In genomic region chr15:77257437-77258229, GRCm38 (mm10) we compare ENCODE assay signal across 8 mouse cellular contexts. TPM values are rescaled to one million over a fixed set of nuclear protein-coding genes. Genes with fewer than 3 reads are reported as not detected.
DNase-seq lines count a peak whose midpoint lies in the region; ATAC-seq and TF ChIP-seq lines count a peak whose summit lies in the region.

No protein-coding gene starts in this region.

- DNase-seq in urinary bladder, postnatal 14 days (ENCODE audit: low spot score) = peak; percentile 64
- DNase-seq in urinary bladder, postnatal 10 days (ENCODE audit: low spot score) = no peak
- peak; percentile 80 to 86 for DNase-seq in cerebellum, postnatal 25 days
- peak; percentile 79 for DNase-seq in gastrocnemius, adult 2 months
- DNase-seq in left cerebral cortex, adult 8-10 months (ENCODE audit: low spot score in 2 of 2) = peak; percentile 53 to 72
- peak; percentile 35 for DNase-seq in midbrain, embryonic 14.5 days
- DNase-seq in thymus, postnatal 36 days = peak; percentile 9 to 13

- intact Hi-C loops in gastrocnemius, adult 2 months (cut with DNase I) = loop anchor here (5.0 kb wide), 1 partner anchor 80 kb away; no protein-coding TSS in a partner anchor

- no peak overlapping the region for H3K9ac ChIP-seq in hindbrain, embryonic 15.5 days
- no peak overlapping the region for H3K9ac ChIP-seq in midbrain, embryonic 14.5 days (replicated peaks; ENCODE audit: low read length)

- H3K4me3 ChIP-seq in gastrocnemius, adult 2 months = no peak overlapping the region
- no peak overlapping the region for H3K4me3 ChIP-seq in hindbrain, embryonic 15.5 days
- no peak overlapping the region for H3K4me3 ChIP-seq in midbrain, embryonic 14.5 days (replicated peaks; ENCODE audit: low read depth, low read length)

- no peaks in the 10 kb centered on the region for H3K36me3 ChIP-seq in hindbrain, embryonic 15.5 days
- H3K36me3 ChIP-seq in midbrain, embryonic 14.5 days (ENCODE audit: control insufficient read depth, insufficient read depth, low read length) = no peaks in the 10 kb centered on the region

- no peaks in the 10 kb centered on the region for H3K9me3 ChIP-seq in hindbrain, embryonic 15.5 days
- H3K9me3 ChIP-seq in midbrain, embryonic 14.5 days (ENCODE audit: control insufficient read depth, low read length) = no peaks in the 10 kb centered on the region

- H3K27me3 ChIP-seq in hindbrain, embryonic 15.5 days = no peaks in the 10 kb centered on the region
- no peaks in the 10 kb centered on the region for H3K27me3 ChIP-seq in midbrain, embryonic 14.5 days (ENCODE audit: control insufficient read depth, insufficient read depth, low read length)

- peaks cover 30% of the 10 kb centered on the region for H3K4me1 ChIP-seq in hindbrain, embryonic 15.5 days (replicated peaks)
- H3K4me1 ChIP-seq in midbrain, embryonic 14.5 days (ENCODE audit: control insufficient read depth, insufficient read depth, low read length) = peaks cover 13% of the 10 kb centered on the region

- H3K4me2 ChIP-seq in hindbrain, embryonic 15.5 days = no peak overlapping the region
- no peak overlapping the region for H3K4me2 ChIP-seq in midbrain, embryonic 14.5 days (ENCODE audit: low read length)

- WGBS in hindbrain, embryonic 15.5 days = 34% methylated on average over 6 of the region's 6 CpGs
- WGBS in midbrain, embryonic 14.5 days = 35% methylated on average over 6 of the region's 6 CpGs

- H3K27ac ChIP-seq in gastrocnemius, adult 2 months = peak overlapping the region; percentile 74
- 0 out of 2 replicates have a peak overlapping the region, but pooled peaks have one; percentile 25 for H3K27ac ChIP-seq in hindbrain, embryonic 15.5 days (replicated peaks)
- no peak overlapping the region for H3K27ac ChIP-seq in midbrain, embryonic 14.5 days (replicated peaks; ENCODE audit: low read depth, low read length)

- peak; percentile 81 for TF ChIP-seq CTCF in gastrocnemius, adult 2 months (IDR thresholded peaks at IDR 0.05)

- no peak for ATAC-seq in hindbrain, embryonic 15.5 days (ENCODE audit: low FRiP score, low read depth)
- ATAC-seq in midbrain, embryonic 14.5 days (ENCODE audit: low FRiP score, low TSS enrichment) = no peak

RNA-seq across cellular contexts. Expression of gene Rbfox2, which starts 49.2 kb away (rescaled TPM):
- total RNA-seq in gastrocnemius, adult 2 months (2021) = 10 to 100 TPM; 48.2 to 78.6 TPM
- 140 and 151 TPM in 2 replicates for polyA plus RNA-seq in hindbrain, embryonic 15.5 days (2015; fragmentation: Nextera tagmentation; extraction: Ambion mirVana)
- 100 to 1,000 TPM; 211 to 245 (median 225) TPM for total RNA-seq in left cerebral cortex, adult 8-10 months (2022)
- 195 and 282 TPM in 2 replicates for polyA plus RNA-seq in midbrain, embryonic 14.5 days (2014; fragmentation: Nextera tagmentation; extraction: Ambion mirVana)
